Mouse (Mus musculus) embryonic facial prominence, embryonic 12.5 days (tissue): Measurements from ENCODE around the gene Dld. TPM values are rescaled to one million over a fixed set of nuclear protein-coding genes. Genes with fewer than 3 reads are reported as not detected.
A peak's percentile ranks its signal among the peaks of the same experiment; 100 is the strongest.

Source experiments
- ATAC-seq: fragments of 200-750 bp; cut with Nextera tagmentation; 2 replicates; pipeline ENCODE4 v1.8.0; 2017; ENCODE audit not compliant: insufficient number of reproducible peaks, insufficient read depth, low FRiP score, low TSS enrichment
- H3K27ac ChIP-seq: fragments of 300-500 bp; sonication (generic); 2 replicates; pipeline ENCODE4 v1.5.1; 2016; ENCODE audit warnings: mild to moderate bottlenecking
- H3K27me3 ChIP-seq: fragments of 300-500 bp; sonication (generic); 2 replicates; pipeline ENCODE4 v1.6.1; 2016; ENCODE audit warnings: mild to moderate bottlenecking, moderate library complexity
- H3K36me3 ChIP-seq: fragments of 300-500 bp; sonication (generic); 2 replicates; pipeline ENCODE4 v1.6.1; 2016; ENCODE audit warnings: mild to moderate bottlenecking
- H3K4me1 ChIP-seq: fragments of 300-500 bp; sonication (generic); 2 replicates; pipeline ENCODE4 v1.6.1; 2016
- H3K4me2 ChIP-seq: fragments of 300-500 bp; sonication (generic); replicated peaks from 2 replicates; pipeline ENCODE4 v1.6.1; 2016; ENCODE audit warnings: mild to moderate bottlenecking, moderate library complexity
- H3K4me3 ChIP-seq: fragments of 300-500 bp; sonication (generic); 2 replicates; pipeline ENCODE4 v1.5.1; 2016; ENCODE audit warnings: mild to moderate bottlenecking
- H3K9ac ChIP-seq: fragments of 300-500 bp; sonication (generic); 2 replicates; pipeline ENCODE4 v1.6.1; 2016; ENCODE audit warnings: mild to moderate bottlenecking, moderate library complexity
- H3K9me3 ChIP-seq: fragments of 300-500 bp; sonication (generic); 2 replicates; pipeline ENCODE4 v1.6.1; 2016; ENCODE audit warnings: mild to moderate bottlenecking, moderate library complexity
- WGBS: fragments of 180-500 bp; shearing (Covaris S2); methylation state at CpG from one replicate; pipeline ENCODE4 v1.1.7; 2016; 5-methylcytosine and 5-hydroxymethylcytosine counted together
- polyA plus RNA-seq: library from polyadenylated mRNA; unstranded; fragments of >200 nt; fragmentation: Nextera tagmentation; extraction: Ambion mirVana; gene quantifications from 2 replicates; pipeline ENCODE4 v1.2.1, GENCODE M21; 2016

The Dld gene
- 159 and 165 TPM in 2 replicates for polyA plus RNA-seq

DNA sequence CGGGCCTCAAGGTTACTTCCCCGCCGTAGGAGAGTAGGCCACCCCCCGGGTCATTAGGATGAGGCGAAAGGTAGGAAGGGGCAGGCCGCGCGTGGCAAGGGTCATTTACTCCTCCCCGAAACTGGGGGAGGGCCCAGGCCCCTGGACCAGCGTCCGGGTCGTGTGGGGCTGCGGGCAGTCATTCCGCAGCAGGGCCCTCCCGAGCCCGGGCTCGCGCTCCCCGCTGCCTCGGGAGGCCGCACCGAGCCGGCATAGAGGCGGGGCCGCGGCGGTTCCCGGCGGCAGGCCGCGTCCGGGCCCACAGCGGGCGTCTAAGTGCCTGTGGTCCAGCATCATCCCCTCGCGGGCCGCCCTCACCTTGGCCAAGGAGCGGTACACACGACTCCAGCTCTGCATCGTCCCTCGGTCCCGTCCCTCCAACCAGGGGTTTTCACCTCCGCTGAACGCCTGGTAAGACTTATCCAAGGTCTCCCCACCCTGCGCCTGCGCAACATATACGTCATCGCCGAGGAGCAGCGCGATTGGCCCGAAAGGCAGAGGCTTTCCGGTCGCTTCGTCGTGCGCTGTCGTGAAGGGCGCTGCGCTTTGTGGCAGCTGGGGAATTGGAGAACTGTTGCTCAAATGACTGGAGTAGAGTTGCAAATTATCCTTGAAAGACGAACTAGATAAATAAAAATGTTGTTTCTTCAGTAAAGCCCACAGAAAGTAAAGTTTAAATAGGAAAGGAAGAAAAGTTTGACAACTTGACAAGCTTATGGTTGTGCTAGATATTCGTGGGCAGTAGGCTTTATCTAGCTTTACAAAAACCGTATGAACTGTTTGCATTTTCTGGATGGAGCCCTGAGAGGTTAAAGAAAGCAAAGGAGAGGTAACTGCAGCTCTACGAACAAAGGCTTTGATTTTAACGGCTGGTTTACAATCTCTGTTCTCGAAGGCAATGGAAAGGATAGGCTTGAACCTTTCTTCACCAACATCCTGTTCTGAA, at the start of gene Dld:
Dld (minus strand) TSS at position 510 of the 985 bp plus-strand sequence.
- H3K9ac ChIP-seq = peak within 1 kb of the TSS; percentile 95
- H3K4me1 ChIP-seq = peaks cover 9% of the 10 kb centered on the region
- H3K27me3 ChIP-seq = no peaks in the 10 kb centered on the region
- WGBS = 5% methylated on average over 66 of the region's 66 CpGs
- H3K4me3 ChIP-seq = peak within 1 kb of the TSS; percentile 96
- peak within 1 kb of the TSS; percentile 86 for H3K27ac ChIP-seq
- peak within 1 kb of the TSS; percentile 91 for H3K4me2 ChIP-seq
- peak; percentile 97 for ATAC-seq
- peaks cover 11% of the 10 kb centered on the region for H3K36me3 ChIP-seq
- no peaks in the 10 kb centered on the region for H3K9me3 ChIP-seq

DNA sequence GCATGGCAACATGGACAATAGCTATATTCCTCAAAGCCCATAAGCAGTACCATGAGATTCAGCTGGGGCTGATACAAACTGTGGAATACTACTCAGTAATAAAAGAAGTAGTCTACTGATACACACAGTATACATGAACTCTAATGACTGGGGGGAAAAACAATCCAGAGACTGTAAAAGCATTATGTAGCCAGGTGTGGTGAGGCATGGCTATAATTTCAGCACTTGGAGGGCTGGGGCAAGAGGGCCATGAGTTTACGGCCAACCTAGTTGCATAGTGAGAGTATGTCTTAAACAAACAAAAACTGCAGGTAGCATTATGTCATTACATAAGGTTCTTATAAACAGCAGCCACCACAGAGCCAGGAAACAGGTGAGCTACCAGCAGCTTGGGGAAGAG, 49.6 kb upstream of the Dld start:
- WGBS = 71% methylated on average over 1 of the region's 1 CpGs
- no peak for ATAC-seq
- Histone ChIP-seq H3K4me1 (no peaks in the 10 kb centered on the region), H3K9ac (no peak overlapping the region), H3K4me2 (no peak overlapping the region), H3K27me3 (no peaks in the 10 kb centered on the region), H3K36me3 (no peaks in the 10 kb centered on the region), H3K4me3 (no peak overlapping the region), H3K27ac (no peak overlapping the region), H3K9me3 (no peaks in the 10 kb centered on the region)

DNA sequence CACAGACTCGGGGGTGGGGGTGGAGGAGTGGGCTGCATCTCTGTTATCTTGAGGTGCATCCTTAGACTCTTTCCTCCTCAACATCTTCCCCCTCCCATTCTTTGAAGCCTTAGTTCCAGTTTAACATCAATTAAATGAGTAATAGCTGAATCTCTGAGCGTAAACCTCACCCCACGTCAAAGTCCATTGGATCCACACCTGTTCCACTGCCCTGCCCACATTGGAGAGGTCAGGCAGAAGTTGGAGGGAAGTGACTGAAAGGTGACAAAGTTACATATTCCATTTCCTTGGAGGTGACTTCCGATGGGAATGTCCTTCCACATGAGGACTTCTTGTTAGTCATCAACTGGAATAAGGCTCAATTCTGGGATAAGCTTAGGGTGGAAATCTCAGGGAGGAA, 46.5 kb upstream of the Dld start:
- Histone ChIP-seq H3K36me3 (no peaks in the 10 kb centered on the region), H3K4me3 (no peak overlapping the region), H3K4me2 (no peak overlapping the region), H3K9me3 (no peaks in the 10 kb centered on the region), H3K4me1 (no peaks in the 10 kb centered on the region), H3K27ac (no peak overlapping the region), H3K9ac (no peak overlapping the region), H3K27me3 (no peaks in the 10 kb centered on the region)
- no peak for ATAC-seq
- 88% methylated on average over 4 of the region's 4 CpGs for WGBS

DNA sequence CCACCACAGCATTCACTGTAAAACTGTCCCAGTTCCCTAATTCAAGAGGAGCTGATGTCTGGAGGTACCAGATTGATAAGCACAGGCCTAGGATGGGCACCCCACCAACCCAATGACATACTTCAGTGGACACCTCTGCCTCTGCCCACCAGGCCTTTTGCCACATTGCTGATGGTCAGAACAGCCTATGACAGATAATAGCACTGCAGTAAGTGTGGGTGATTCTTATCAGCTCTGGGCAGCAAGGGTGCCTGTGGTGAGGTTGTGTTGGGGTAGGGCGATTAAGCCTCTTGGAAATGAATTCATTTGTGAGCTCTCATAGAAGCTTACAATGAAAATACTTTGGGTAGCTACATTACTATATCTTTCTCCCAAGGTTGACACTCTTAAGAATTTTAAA, 44.6 kb upstream of the Dld start:
- H3K36me3 ChIP-seq = no peaks in the 10 kb centered on the region
- H3K4me3 ChIP-seq = no peak overlapping the region
- WGBS = 90% methylated on average over 1 of the region's 1 CpGs
- no peak for ATAC-seq
- no peak overlapping the region for H3K9ac ChIP-seq
- no peaks in the 10 kb centered on the region for H3K27me3 ChIP-seq
- no peak overlapping the region for H3K4me2 ChIP-seq
- no peaks in the 10 kb centered on the region for H3K4me1 ChIP-seq
- no peak overlapping the region for H3K27ac ChIP-seq
- H3K9me3 ChIP-seq = no peaks in the 10 kb centered on the region

- H3K27me3 ChIP-seq = no peaks in the 10 kb centered on the region
- H3K4me1 ChIP-seq = no peaks in the 10 kb centered on the region
- WGBS = 90% methylated on average over 12 of the region's 12 CpGs
- no peaks in the 10 kb centered on the region for H3K9me3 ChIP-seq
- no peak overlapping the region for H3K4me3 ChIP-seq
- H3K9ac ChIP-seq = no peak overlapping the region
- ATAC-seq = no peak
- H3K36me3 ChIP-seq = no peaks in the 10 kb centered on the region
- H3K4me2 ChIP-seq = no peak overlapping the region
- no peak overlapping the region for H3K27ac ChIP-seq
Measured at GRCm38 (mm10) chr12:31391696-31392095, 40.4 kb upstream of the Dld start.

DNA sequence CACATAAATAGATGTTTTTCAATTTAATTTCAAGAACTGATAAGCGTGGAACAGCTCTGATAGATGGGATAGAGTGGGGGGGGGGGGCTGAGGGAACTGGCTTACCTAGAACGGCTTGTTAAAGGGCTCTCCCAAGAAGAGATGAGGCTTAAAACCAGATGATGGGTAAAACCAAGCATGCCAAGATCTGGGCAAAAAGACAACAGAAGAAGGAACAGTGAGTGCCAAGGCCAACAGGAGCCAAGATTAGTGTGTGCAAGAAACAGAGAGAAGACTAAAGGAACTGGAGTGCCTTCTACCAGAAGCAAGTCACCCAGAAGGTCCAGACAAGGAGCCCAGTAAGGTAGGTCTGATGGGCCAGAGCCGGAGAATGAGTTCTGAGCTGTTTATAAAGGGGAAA, 39.3 kb upstream of the Dld start, which contains the start of gene Slc26a3:
Slc26a3 (plus strand) TSS at position 301 of the 400 bp plus-strand sequence.
- no peaks in the 10 kb centered on the region for H3K36me3 ChIP-seq
- 88% methylated on average over 3 of the region's 3 CpGs for WGBS
- H3K4me3 ChIP-seq = no peak within 1 kb of the TSS
- ATAC-seq = no peak
- no peaks in the 10 kb centered on the region for H3K9me3 ChIP-seq
- H3K27ac ChIP-seq = no peak within 1 kb of the TSS
- H3K27me3 ChIP-seq = no peaks in the 10 kb centered on the region
- no peak within 1 kb of the TSS for H3K9ac ChIP-seq
- H3K4me1 ChIP-seq = no peaks in the 10 kb centered on the region
- no peak within 1 kb of the TSS for H3K4me2 ChIP-seq

DNA sequence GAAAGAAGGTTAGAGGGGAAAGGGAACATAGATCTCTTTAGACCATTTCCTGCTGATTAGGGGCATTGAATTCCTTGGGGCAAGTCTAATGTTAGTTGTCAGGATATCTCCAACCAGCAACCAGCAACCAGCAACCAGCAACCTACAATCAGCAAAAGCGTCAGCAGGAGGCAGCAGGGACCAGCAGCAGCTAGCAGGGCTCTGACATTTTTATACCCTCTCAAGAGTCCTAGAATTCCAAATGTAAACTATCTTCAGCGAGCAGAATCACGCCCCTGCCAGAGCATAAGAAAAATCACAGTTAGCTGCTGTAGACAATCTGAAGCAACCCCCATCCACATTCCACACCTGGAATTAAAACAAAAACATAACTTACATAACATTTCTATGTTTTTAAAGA, 36.0 kb upstream of the Dld start:
- no peak overlapping the region for H3K9ac ChIP-seq
- no peaks in the 10 kb centered on the region for H3K9me3 ChIP-seq
- no peak overlapping the region for H3K4me2 ChIP-seq
- H3K4me1 ChIP-seq = no peaks in the 10 kb centered on the region
- H3K4me3 ChIP-seq = no peak overlapping the region
- H3K27ac ChIP-seq = no peak overlapping the region
- 54% methylated on average over 3 of the region's 3 CpGs for WGBS
- no peaks in the 10 kb centered on the region for H3K36me3 ChIP-seq
- ATAC-seq = no peak
- H3K27me3 ChIP-seq = no peaks in the 10 kb centered on the region

- H3K27ac ChIP-seq = no peak overlapping the region
- H3K9ac ChIP-seq = no peak overlapping the region
- no peak overlapping the region for H3K4me2 ChIP-seq
- H3K27me3 ChIP-seq = no peaks in the 10 kb centered on the region
- H3K36me3 ChIP-seq = no peaks in the 10 kb centered on the region
- no peaks in the 10 kb centered on the region for H3K9me3 ChIP-seq
- no peak for ATAC-seq
- 63% methylated on average over 2 of the region's 2 CpGs for WGBS
- H3K4me3 ChIP-seq = no peak overlapping the region
- no peaks in the 10 kb centered on the region for H3K4me1 ChIP-seq
Measured at GRCm38 (mm10) chr12:31382451-31382850, 31.2 kb upstream of the Dld start.

GRCm38 (mm10) chr12:31380878-31381277, 29.6 kb upstream of the Dld start:
- Histone ChIP-seq H3K9ac (no peak overlapping the region), H3K27ac (no peak overlapping the region), H3K9me3 (no peaks in the 10 kb centered on the region), H3K4me1 (peaks cover 8% of the 10 kb centered on the region), H3K27me3 (no peaks in the 10 kb centered on the region), H3K4me2 (no peak overlapping the region), H3K4me3 (no peak overlapping the region), H3K36me3 (no peaks in the 10 kb centered on the region)
- 12% methylated on average over 2 of the region's 2 CpGs for WGBS
- 0 out of 2 replicates have a peak, but pooled peaks have one; percentile 22 for ATAC-seq

DNA sequence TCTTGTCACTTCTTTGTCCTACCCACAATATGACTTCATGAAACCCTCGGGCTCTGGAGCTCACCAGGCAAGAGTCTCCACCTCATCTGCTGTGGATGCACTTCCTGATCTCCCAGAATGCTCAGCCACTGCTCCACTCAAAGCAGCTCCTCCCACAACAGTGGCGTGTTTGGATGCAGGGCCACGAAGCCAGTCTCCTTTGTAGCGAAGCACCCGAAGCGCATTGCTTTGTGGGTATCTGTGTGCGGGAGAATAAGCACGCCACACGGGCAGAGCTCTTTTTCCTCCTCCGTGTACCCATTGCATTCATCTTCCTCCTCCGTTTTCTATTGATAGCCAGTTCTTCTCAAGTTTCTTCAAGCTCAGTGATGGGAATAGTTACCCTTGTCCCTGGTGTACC, 26.0 kb upstream of the Dld start:
- 79% methylated on average over 11 of the region's 11 CpGs for WGBS
- Histone ChIP-seq H3K4me2 (no peak overlapping the region), H3K36me3 (no peaks in the 10 kb centered on the region), H3K27ac (no peak overlapping the region), H3K4me1 (peaks cover 14% of the 10 kb centered on the region), H3K4me3 (no peak overlapping the region), H3K9ac (no peak overlapping the region), H3K9me3 (no peaks in the 10 kb centered on the region), H3K27me3 (no peaks in the 10 kb centered on the region)
- ATAC-seq = no peak

- Histone ChIP-seq H3K4me1 (peaks cover 14% of the 10 kb centered on the region), H3K36me3 (no peaks in the 10 kb centered on the region), H3K9me3 (no peaks in the 10 kb centered on the region), H3K27ac (no peak overlapping the region; the same call in 1 of the 2 replicates), H3K27me3 (no peaks in the 10 kb centered on the region), H3K4me2 (peak overlapping the region; percentile 55), H3K4me3 (peak overlapping the region; percentile 23), H3K9ac (no peak overlapping the region)
- WGBS = 10% methylated on average over 13 of the region's 13 CpGs
- no peak; the same call in 1 of the 2 replicates for ATAC-seq
Measured at GRCm38 (mm10) chr12:31376326-31376950, 25.2 kb upstream of the Dld start.

GRCm38 (mm10) chr12:31375283-31375615, 24.0 kb upstream of the Dld start:
- Histone ChIP-seq H3K4me3 (no peak overlapping the region), H3K9ac (no peak overlapping the region), H3K4me1 (peaks cover 14% of the 10 kb centered on the region), H3K27ac (no peak overlapping the region), H3K36me3 (no peaks in the 10 kb centered on the region), H3K4me2 (no peak overlapping the region; the same call in 1 of the 2 replicates), H3K27me3 (no peaks in the 10 kb centered on the region), H3K9me3 (no peaks in the 10 kb centered on the region)
- ATAC-seq = no peak
- WGBS = 62% methylated on average over 4 of the region's 4 CpGs
